Mouse (Mus musculus): ENCODE measurements around the gene Tmc7. TPM values are rescaled to one million over a fixed set of nuclear protein-coding genes. Genes with fewer than 3 reads are reported as not detected.

Gene Tmc7
- polyA plus RNA-seq, 1 experiment: 0.26 TPM

- H3K36me3 ChIP-seq (ENCODE audit: control insufficient read depth, insufficient read depth, low read length): no peaks in the 10 kb centered on the region
- WGBS: 74% methylated on average over 7 of the region's 7 CpGs
- no peak for DNase-seq
- no peaks in the 10 kb centered on the region for H3K27me3 ChIP-seq (ENCODE audit: control insufficient read depth, insufficient read depth, low read length)
- H3K4me1 ChIP-seq (replicated peaks; ENCODE audit: control insufficient read depth, insufficient read depth, low read length): 0 out of 2 replicates have a peak, but pooled peaks cover 3% of the 10 kb centered on the region
- no peak for TF ChIP-seq CTCF (IDR thresholded peaks at IDR 0.05; ENCODE audit: borderline replicate concordance, control insufficient read depth, extremely low read depth, insufficient read depth, low read length, poor library complexity)
- TF ChIP-seq POLR2A (IDR thresholded peaks at IDR 0.05; ENCODE audit: control insufficient read depth, extremely low read depth, insufficient read depth, low read length, poor library complexity): no peak
- H3K27ac ChIP-seq (ENCODE audit: control insufficient read depth, insufficient read depth, low read length): no peak overlapping the region
- H3K4me3 ChIP-seq (ENCODE audit: control insufficient read depth, insufficient read depth, low read length): no peak overlapping the region
Observed at GRCm38 (mm10) chr7:118499784-118500435, 84.6 kb downstream of the Tmc7 start.

- H3K4me3 ChIP-seq (ENCODE audit: control insufficient read depth, insufficient read depth, low read length): no peak overlapping the region
- H3K27ac ChIP-seq (ENCODE audit: control insufficient read depth, insufficient read depth, low read length): no peak overlapping the region
- H3K36me3 ChIP-seq (ENCODE audit: control insufficient read depth, insufficient read depth, low read length): no peaks in the 10 kb centered on the region
- no peak for DNase-seq
- no peak for TF ChIP-seq POLR2A (IDR thresholded peaks at IDR 0.05; ENCODE audit: control insufficient read depth, extremely low read depth, insufficient read depth, low read length, poor library complexity)
- TF ChIP-seq CTCF (IDR thresholded peaks at IDR 0.05; ENCODE audit: borderline replicate concordance, control insufficient read depth, extremely low read depth, insufficient read depth, low read length, poor library complexity): no peak
- 0 out of 2 replicates have a peak, but pooled peaks cover 3% of the 10 kb centered on the region for H3K4me1 ChIP-seq (replicated peaks; ENCODE audit: control insufficient read depth, insufficient read depth, low read length)
- H3K27me3 ChIP-seq (ENCODE audit: control insufficient read depth, insufficient read depth, low read length): no peaks in the 10 kb centered on the region
- 39% methylated on average over 12 of the region's 12 CpGs for WGBS
Observed at GRCm38 (mm10) chr7:118498984-118499783, 85.4 kb downstream of the Tmc7 start.

- H3K36me3 ChIP-seq (ENCODE audit: control insufficient read depth, insufficient read depth, low read length): no peaks in the 10 kb centered on the region
- 86% methylated on average over 4 of the region's 4 CpGs for WGBS
- H3K4me3 ChIP-seq (ENCODE audit: control insufficient read depth, insufficient read depth, low read length): no peak overlapping the region
- H3K27ac ChIP-seq (ENCODE audit: control insufficient read depth, insufficient read depth, low read length): no peak overlapping the region
- H3K27me3 ChIP-seq (ENCODE audit: control insufficient read depth, insufficient read depth, low read length): no peaks in the 10 kb centered on the region; the same call in 1 of the 2 replicates
- DNase-seq: no peak
- peaks cover 5% of the 10 kb centered on the region; the same call in 1 of the 2 replicates for H3K4me1 ChIP-seq (replicated peaks; ENCODE audit: control insufficient read depth, insufficient read depth, low read length)
- TF ChIP-seq CTCF (IDR thresholded peaks at IDR 0.05; ENCODE audit: borderline replicate concordance, control insufficient read depth, extremely low read depth, insufficient read depth, low read length, poor library complexity): no peak
- TF ChIP-seq POLR2A (IDR thresholded peaks at IDR 0.05; ENCODE audit: control insufficient read depth, extremely low read depth, insufficient read depth, low read length, poor library complexity): no peak
Observed at GRCm38 (mm10) chr7:118494892-118495579, 89.5 kb downstream of the Tmc7 start.

- 95% methylated on average over 9 of the region's 9 CpGs for WGBS
- DNase-seq: no peak
- Histone ChIP-seq H3K4me1 (replicated peaks; ENCODE audit: control insufficient read depth, insufficient read depth, low read length) (peaks cover 3% of the 10 kb centered on the region; the same call in 1 of the 2 replicates), H3K36me3 (ENCODE audit: control insufficient read depth, insufficient read depth, low read length) (no peaks in the 10 kb centered on the region), H3K27me3 (ENCODE audit: control insufficient read depth, insufficient read depth, low read length) (no peaks in the 10 kb centered on the region; the same call in 1 of the 2 replicates), H3K27ac (ENCODE audit: control insufficient read depth, insufficient read depth, low read length) (no peak overlapping the region), H3K4me3 (ENCODE audit: control insufficient read depth, insufficient read depth, low read length) (no peak overlapping the region)
- TF ChIP-seq CTCF (IDR thresholded peaks at IDR 0.05; ENCODE audit: borderline replicate concordance, control insufficient read depth, extremely low read depth, insufficient read depth, low read length, poor library complexity): no peak
- no peak for TF ChIP-seq POLR2A (IDR thresholded peaks at IDR 0.05; ENCODE audit: control insufficient read depth, extremely low read depth, insufficient read depth, low read length, poor library complexity)
Observed at GRCm38 (mm10) chr7:118493892-118494291, 90.6 kb downstream of the Tmc7 start.

GRCm38 (mm10) chr7:118491431-118492147, 92.9 kb downstream of the Tmc7 start, which contains the start of gene Itpripl2:
Gene Itpripl2 (minus strand): TSS chr7:118491975.
- Histone ChIP-seq H3K27ac (ENCODE audit: control insufficient read depth, insufficient read depth, low read length) (no peak within 1 kb of the TSS), H3K27me3 (ENCODE audit: control insufficient read depth, insufficient read depth, low read length) (no peaks in the 10 kb centered on the region; the same call in 1 of the 2 replicates), H3K36me3 (ENCODE audit: control insufficient read depth, insufficient read depth, low read length) (no peaks in the 10 kb centered on the region), H3K4me1 (replicated peaks; ENCODE audit: control insufficient read depth, insufficient read depth, low read length) (peaks cover 3% of the 10 kb centered on the region; the same call in 1 of the 2 replicates), H3K4me3 (ENCODE audit: control insufficient read depth, insufficient read depth, low read length) (peak within 1 kb of the TSS; percentile 47)
- peak; percentile 41 for DNase-seq
- TF ChIP-seq CTCF (IDR thresholded peaks at IDR 0.05; ENCODE audit: borderline replicate concordance, control insufficient read depth, extremely low read depth, insufficient read depth, low read length, poor library complexity) (no peak), POLR2A (IDR thresholded peaks at IDR 0.05; ENCODE audit: control insufficient read depth, extremely low read depth, insufficient read depth, low read length, poor library complexity) (no peak)
- under 1% methylated on average over 55 of the region's 55 CpGs for WGBS

All from thymus, adult 2 months (tissue).